Mouse (Mus musculus) limb, embryonic 11.5 days (tissue): ENCODE data around the gene Chaf1b. TPM values are rescaled to one million over a fixed set of nuclear protein-coding genes. Genes with fewer than 3 reads are reported as not detected.

ENCODE experiments used
- ATAC-seq: fragments of 200-750 bp; cut with Nextera tagmentation; 2 replicates; pipeline ENCODE4 v1.8.0; 2017; ENCODE audit warnings: low read depth; ENCODE audit not compliant: insufficient number of reproducible peaks, low FRiP score, low TSS enrichment
- DNase-seq: peaks from one replicate; pipeline ENCODE4 v3.0.0-alpha.2; 2015; ENCODE audit warnings: low spot score
- H3K27ac ChIP-seq: fragments of 300-500 bp; sonication (generic); replicated peaks from 2 replicates; pipeline ENCODE4 v1.5.1; 2014; ENCODE audit warnings: low read depth, mild to moderate bottlenecking, low read length
- H3K27me3 ChIP-seq: fragments of 300-500 bp; sonication (generic); 2 replicates; pipeline ENCODE4 v1.6.1; 2014; ENCODE audit warnings: mild to moderate bottlenecking, low read length, mixed read lengths; ENCODE audit not compliant: control insufficient read depth, insufficient read depth
- H3K36me3 ChIP-seq: fragments of 300-500 bp; sonication (generic); 2 replicates; pipeline ENCODE4 v1.6.1; 2014; ENCODE audit warnings: mild to moderate bottlenecking, low read length, moderate library complexity, mixed read lengths; ENCODE audit not compliant: control insufficient read depth, insufficient read depth
- H3K4me1 ChIP-seq: fragments of 300-500 bp; sonication (generic); 2 replicates; pipeline ENCODE4 v1.6.1; 2014; ENCODE audit warnings: low read length, mixed read lengths; ENCODE audit not compliant: control insufficient read depth, insufficient read depth
- H3K4me2 ChIP-seq: fragments of 300-500 bp; sonication (generic); 2 replicates; pipeline ENCODE4 v1.6.1; 2014; ENCODE audit warnings: low read depth, mild to moderate bottlenecking, moderate library complexity; ENCODE audit not compliant: severe bottlenecking
- H3K4me3 ChIP-seq: fragments of 300-500 bp; sonication (generic); 2 replicates; pipeline ENCODE4 v1.5.1; 2014; ENCODE audit warnings: low read depth, low read length
- H3K9ac ChIP-seq: fragments of 300-500 bp; sonication (generic); 2 replicates; pipeline ENCODE4 v1.6.1; 2014; ENCODE audit warnings: mild to moderate bottlenecking, low read length
- H3K9me3 ChIP-seq: fragments of 300-500 bp; sonication (generic); 2 replicates; pipeline ENCODE4 v1.6.1; 2016; ENCODE audit warnings: low read length; ENCODE audit not compliant: control insufficient read depth
- WGBS: fragments of 180-500 bp; shearing (Covaris S2); extraction: QIAGEN DNeasy Blood & Tissue Kit; methylation state at CpG from one replicate; pipeline ENCODE4 v1.1.7; 2014; 5-methylcytosine and 5-hydroxymethylcytosine counted together
- polyA plus RNA-seq: library from polyadenylated mRNA; unstranded; fragments of >200 nt; fragmentation: Nextera tagmentation; extraction: Ambion mirVana; gene quantifications from 2 replicates; pipeline ENCODE4 v1.2.1, GENCODE M21; 2014

Gene Chaf1b
- polyA plus RNA-seq, 1 experiment from 2014 or later, result 121 TPM

GRCm38 (mm10) chr16:93884086-93884721, 503 bp downstream of the Chaf1b start:
- Histone ChIP-seq H3K27ac (peak overlapping the region; percentile 52), H3K4me3 (peak overlapping the region; percentile 86), H3K9me3 (no peaks in the 10 kb centered on the region), H3K36me3 (no peaks in the 10 kb centered on the region; the same call in 1 of the 2 replicates), H3K4me2 (peak overlapping the region; percentile 80), H3K4me1 (peaks cover 11% of the 10 kb centered on the region; the same call in 1 of the 2 replicates), H3K9ac (peak overlapping the region; percentile 72), H3K27me3 (no peaks in the 10 kb centered on the region)
- under 1% methylated on average over 43 of the region's 43 CpGs for WGBS
- ATAC-seq, result peak; percentile 68
- peak; percentile 68 for DNase-seq

DNA sequence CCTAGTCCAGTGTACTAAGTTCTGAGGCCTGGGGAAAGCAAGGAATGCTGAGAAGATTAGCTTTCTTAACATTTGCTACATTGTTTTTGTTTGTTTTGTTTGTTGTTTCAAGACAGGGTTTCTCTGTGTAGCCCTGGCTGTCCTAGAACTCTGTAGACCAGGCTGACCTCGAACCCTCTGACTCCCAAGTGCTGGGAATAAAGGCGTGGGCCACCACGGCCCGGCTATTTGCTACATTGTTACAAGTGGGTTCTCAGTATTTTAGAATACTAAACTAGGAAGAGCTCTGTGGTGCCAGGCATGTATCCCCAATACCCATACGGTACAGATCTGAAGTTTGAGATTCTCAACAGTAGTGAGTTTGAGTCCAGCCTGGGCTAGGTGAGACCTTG, 1.0 kb downstream of the Chaf1b start:
- Histone ChIP-seq H3K9me3 (no peaks in the 10 kb centered on the region), H3K4me1 (peaks cover 11% of the 10 kb centered on the region; the same call in 1 of the 2 replicates), H3K27me3 (no peaks in the 10 kb centered on the region), H3K4me3 (peak overlapping the region; percentile 86), H3K9ac (peak overlapping the region; percentile 72), H3K36me3 (no peaks in the 10 kb centered on the region; the same call in 1 of the 2 replicates), H3K27ac (no peak overlapping the region; the same call in 1 of the 2 replicates), H3K4me2 (peak overlapping the region; percentile 80)
- ATAC-seq, result no peak
- no peak for DNase-seq
- WGBS, result 62% methylated on average over 5 of the region's 5 CpGs

DNA sequence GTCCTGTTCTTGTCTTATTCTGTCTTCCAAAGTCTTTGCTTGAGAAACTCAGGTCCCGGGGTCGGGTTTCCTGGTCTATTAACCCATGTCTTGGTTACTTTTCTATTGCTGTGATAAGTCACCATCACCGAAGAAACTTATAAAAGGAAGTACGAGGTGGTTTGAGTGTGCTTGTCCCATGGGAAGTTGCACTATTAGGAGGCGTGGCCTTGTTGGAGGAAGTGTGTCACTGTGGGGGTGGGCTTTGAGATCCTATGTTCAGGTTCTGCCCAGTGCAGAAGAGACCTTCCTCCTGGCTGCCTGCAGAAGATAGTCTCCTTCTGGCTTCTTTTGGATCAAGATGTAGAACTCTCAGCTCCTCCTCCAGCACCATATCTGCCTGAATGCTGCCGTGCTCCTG, 4.8 kb downstream of the Chaf1b start:
- WGBS, result 89% methylated on average over 6 of the region's 6 CpGs
- Histone ChIP-seq H3K27ac (no peak overlapping the region), H3K36me3 (peaks cover 12% of the 10 kb centered on the region; the same call in 1 of the 2 replicates), H3K9ac (no peak overlapping the region), H3K4me2 (no peak overlapping the region), H3K4me1 (peaks cover 11% of the 10 kb centered on the region; the same call in 1 of the 2 replicates), H3K27me3 (no peaks in the 10 kb centered on the region), H3K4me3 (no peak overlapping the region), H3K9me3 (no peaks in the 10 kb centered on the region)
- ATAC-seq (no peak), DNase-seq (no peak)

DNA sequence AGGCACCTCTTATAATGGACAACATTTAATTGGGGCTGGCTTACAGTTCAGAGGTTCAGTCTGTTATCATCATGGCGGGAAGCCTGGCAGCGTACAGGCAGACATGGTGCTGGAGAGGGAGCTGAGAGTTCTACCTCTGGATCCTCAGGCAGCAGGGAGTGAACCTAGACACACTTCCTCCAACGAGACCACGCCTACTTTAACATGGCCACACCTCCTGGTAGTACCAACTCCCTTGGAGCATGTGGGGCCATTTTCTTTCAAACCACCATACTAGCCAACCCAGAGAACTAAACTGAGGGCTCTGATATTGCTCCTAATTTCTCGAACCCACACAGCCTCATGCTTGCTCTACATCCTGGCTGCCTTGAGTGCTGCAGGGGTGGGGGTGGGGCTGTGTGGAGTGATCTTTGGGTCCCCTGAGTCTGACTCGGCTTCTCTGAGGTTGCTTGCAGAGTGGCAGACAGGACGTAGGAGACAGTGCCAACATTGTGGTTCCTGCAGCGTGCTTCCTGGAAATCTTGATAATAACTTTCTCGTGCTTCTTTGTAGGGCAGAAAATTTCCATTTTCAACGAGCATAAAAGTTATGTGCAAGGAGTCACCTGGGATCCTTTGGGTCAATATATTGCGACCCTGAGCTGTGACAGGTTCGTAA, 7.4 kb downstream of the Chaf1b start:
- DNase-seq, result no peak
- H3K4me2 ChIP-seq, result no peak overlapping the region
- no peaks in the 10 kb centered on the region for H3K9me3 ChIP-seq
- H3K9ac ChIP-seq, result no peak overlapping the region
- H3K4me3 ChIP-seq, result no peak overlapping the region
- H3K4me1 ChIP-seq, result 0 out of 2 replicates have a peak, but pooled peaks cover under 1% of the 10 kb centered on the region
- H3K27me3 ChIP-seq, result no peaks in the 10 kb centered on the region
- 83% methylated on average over 12 of the region's 12 CpGs for WGBS
- H3K27ac ChIP-seq, result no peak overlapping the region
- no peak for ATAC-seq
- H3K36me3 ChIP-seq, result peaks cover 18% of the 10 kb centered on the region; the same call in 1 of the 2 replicates

DNA sequence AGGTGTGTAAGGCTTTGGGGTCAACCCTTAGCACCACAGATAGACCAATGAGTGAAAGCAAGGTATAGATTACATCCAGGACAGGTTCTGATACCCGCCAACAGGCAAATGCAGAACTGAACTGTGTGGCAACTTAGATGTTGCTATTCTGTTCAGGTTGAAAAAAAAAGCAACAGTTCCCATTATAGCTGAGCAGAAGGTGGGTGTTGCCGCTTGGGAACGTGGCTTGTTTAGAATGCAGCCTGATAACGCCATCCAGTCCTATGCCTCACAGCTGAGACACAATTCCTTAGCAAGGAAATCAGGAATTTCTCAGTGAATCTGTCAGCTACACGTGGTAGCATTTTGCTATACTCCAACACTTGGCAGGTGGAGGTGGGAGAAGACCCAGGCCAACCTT, 9.6 kb downstream of the Chaf1b start:
- ATAC-seq (no peak), DNase-seq (no peak)
- Histone ChIP-seq H3K27ac (no peak overlapping the region), H3K4me3 (no peak overlapping the region), H3K9me3 (no peaks in the 10 kb centered on the region), H3K4me1 (no peaks in the 10 kb centered on the region), H3K36me3 (peaks cover 18% of the 10 kb centered on the region; the same call in 1 of the 2 replicates), H3K27me3 (no peaks in the 10 kb centered on the region), H3K4me2 (no peak overlapping the region), H3K9ac (no peak overlapping the region)
- WGBS, result 96% methylated on average over 5 of the region's 5 CpGs

GRCm38 (mm10) chr16:93903027-93903426, 19.3 kb downstream of the Chaf1b start:
- Histone ChIP-seq H3K36me3 (peaks cover 20% of the 10 kb centered on the region), H3K4me2 (no peak overlapping the region), H3K9me3 (no peaks in the 10 kb centered on the region), H3K9ac (no peak overlapping the region), H3K27me3 (no peaks in the 10 kb centered on the region), H3K27ac (no peak overlapping the region), H3K4me3 (no peak overlapping the region), H3K4me1 (no peaks in the 10 kb centered on the region)
- ATAC-seq (no peak), DNase-seq (no peak)
- 83% methylated on average over 6 of the region's 6 CpGs for WGBS

GRCm38 (mm10) chr16:93906156-93907014, 22.7 kb downstream of the Chaf1b start:
- H3K9me3 ChIP-seq, result no peaks in the 10 kb centered on the region
- H3K4me2 ChIP-seq, result no peak overlapping the region
- WGBS, result 74% methylated on average over 11 of the region's 11 CpGs
- no peaks in the 10 kb centered on the region for H3K4me1 ChIP-seq
- no peaks in the 10 kb centered on the region for H3K27me3 ChIP-seq
- no peak overlapping the region for H3K9ac ChIP-seq
- DNase-seq (peak; percentile 77), ATAC-seq (no peak)
- no peak overlapping the region for H3K4me3 ChIP-seq
- no peak overlapping the region for H3K27ac ChIP-seq
- peaks cover 6% of the 10 kb centered on the region for H3K36me3 ChIP-seq

DNA sequence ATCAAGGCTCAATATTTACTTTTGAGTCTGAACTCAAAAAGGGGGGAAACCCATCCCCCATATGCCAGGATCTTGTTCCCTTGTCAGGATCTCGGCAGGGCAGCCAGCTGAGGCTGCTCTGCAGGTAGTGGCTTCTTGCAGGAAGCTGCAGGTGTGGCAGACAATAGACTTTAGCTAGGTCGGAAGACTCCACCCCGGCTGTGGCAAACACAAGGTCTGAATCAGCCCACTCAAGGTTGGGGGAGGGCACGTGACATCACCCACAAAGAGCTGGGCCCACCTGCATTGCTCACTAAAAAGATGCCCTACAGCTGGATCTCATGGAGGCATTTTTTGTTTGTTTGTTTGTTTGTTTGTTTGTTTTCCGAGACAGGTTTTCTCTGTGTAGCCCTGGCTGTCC, 24.1 kb downstream of the Chaf1b start:
- Histone ChIP-seq H3K4me3 (no peak overlapping the region), H3K27me3 (no peaks in the 10 kb centered on the region), H3K36me3 (peaks cover 4% of the 10 kb centered on the region; the same call in 1 of the 2 replicates), H3K27ac (no peak overlapping the region), H3K4me1 (no peaks in the 10 kb centered on the region), H3K9me3 (no peaks in the 10 kb centered on the region), H3K4me2 (no peak overlapping the region), H3K9ac (no peak overlapping the region)
- ATAC-seq (no peak), DNase-seq (no peak)
- 83% methylated on average over 5 of the region's 5 CpGs for WGBS
